Mouse (Mus musculus) c-Kit-negative CD71-positive TER-119-positive erythroid progenitor cells, embryonic 14.5 days (primary cell): ENCODE measurements around the gene Atf6.

ENCODE experiments used
- DNase-seq: peaks from one replicate; pipeline ENCODE4 v3.0.0-alpha.2; 2013; ENCODE audit warnings: low read depth, low spot score

Gene Atf6

GRCm38 (mm10) chr1:170664620-170665185 lies 202.9 kb downstream of the Atf6 start:
- DNase-seq: no peak

GRCm38 (mm10) chr1:170659260-170659659 lies 208.3 kb downstream of the Atf6 start:
- no peak for DNase-seq

GRCm38 (mm10) chr1:170657643-170658314 lies 209.8 kb downstream of the Atf6 start:
- DNase-seq: no peak

- DNase-seq: no peak
These were observed 210.4 kb downstream of the Atf6 start for GRCm38 (mm10) chr1:170657228-170657521.

GRCm38 (mm10) chr1:170656518-170657227 lies 210.9 kb downstream of the Atf6 start:
- no peak for DNase-seq

DNA sequence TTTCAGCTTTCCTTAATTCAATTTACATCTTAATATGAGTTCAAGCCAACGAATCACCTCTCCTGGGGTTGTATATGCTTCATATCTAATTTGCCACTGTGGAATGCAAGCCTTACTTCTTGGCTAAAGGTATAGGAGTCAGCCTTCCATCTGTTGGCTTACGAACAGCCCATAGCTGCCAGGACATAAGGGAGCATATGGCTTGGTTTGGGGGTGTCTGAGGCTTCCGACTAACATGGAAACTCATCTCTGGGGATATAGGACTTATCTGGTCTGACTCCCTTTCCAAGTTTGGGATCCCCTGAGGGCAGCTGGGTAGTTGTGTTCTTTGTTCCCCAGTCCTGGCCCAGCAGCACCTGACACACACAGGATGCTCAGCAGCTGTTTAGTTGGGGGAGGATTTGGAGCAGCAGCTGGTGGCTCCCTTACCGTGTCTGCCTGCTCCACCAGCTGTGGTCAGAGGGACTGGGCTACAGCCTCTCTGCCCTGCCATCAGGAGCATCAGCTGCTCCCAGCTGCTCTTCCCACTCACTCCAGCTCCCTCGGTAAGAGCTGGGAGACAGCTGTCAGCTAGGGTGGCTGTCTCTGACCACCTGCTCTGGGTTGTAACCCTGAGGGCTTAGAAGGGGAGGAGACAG lies 212.2 kb downstream of the Atf6 start:
- DNase-seq: no peak
